Mouse (Mus musculus) heart, adult 11 months (tissue): ENCODE measurements around the gene Ap3m1.

ENCODE experiments used
- DNase-seq: peaks from one replicate; pipeline ENCODE4 v3.0.0; 2022

The Ap3m1 gene

GRCm38 (mm10) chr14:21052112-21052780 is at the start of gene Ap3m1, which contains the start of gene Adk:
TSS of gene Ap3m1 (minus strand) at chr14:21052508.
TSS of gene Adk (plus strand) at chr14:21052574.
- peak; percentile 100 for DNase-seq

- peak; percentile 95 for DNase-seq
These were observed 49.3 kb upstream of the Ap3m1 start for GRCm38 (mm10) chr14:21101562-21101961.

GRCm38 (mm10) chr14:21100876-21101275 is 48.6 kb upstream of the Ap3m1 start:
- peak; percentile 79 for DNase-seq

GRCm38 (mm10) chr14:21099371-21099770 is 47.1 kb upstream of the Ap3m1 start:
- peak; percentile 94 for DNase-seq

GRCm38 (mm10) chr14:21096689-21097088 is 44.4 kb upstream of the Ap3m1 start:
- peak; percentile 61 for DNase-seq

GRCm38 (mm10) chr14:21096279-21096678 is 44.0 kb upstream of the Ap3m1 start:
- peak; percentile 61 for DNase-seq

- peak; percentile 92 for DNase-seq
These were observed 41.9 kb upstream of the Ap3m1 start for GRCm38 (mm10) chr14:21094161-21094560.

GRCm38 (mm10) chr14:21090930-21091486 is 38.7 kb upstream of the Ap3m1 start:
- DNase-seq = no peak

GRCm38 (mm10) chr14:21090400-21090799 is 38.1 kb upstream of the Ap3m1 start:
- peak; percentile 89 for DNase-seq

- peak; percentile 42 for DNase-seq
These were observed 36.4 kb upstream of the Ap3m1 start for GRCm38 (mm10) chr14:21088731-21089130.

- peak; percentile 85 for DNase-seq
These were observed 35.2 kb upstream of the Ap3m1 start for GRCm38 (mm10) chr14:21087390-21088060.

GRCm38 (mm10) chr14:21086827-21087351 is 34.6 kb upstream of the Ap3m1 start:
- no peak for DNase-seq

GRCm38 (mm10) chr14:21086106-21086505 is 33.8 kb upstream of the Ap3m1 start:
- no peak for DNase-seq

- DNase-seq = peak; percentile 64
These were observed 33.4 kb upstream of the Ap3m1 start for GRCm38 (mm10) chr14:21085666-21086065.

- no peak for DNase-seq
These were observed 30.5 kb upstream of the Ap3m1 start for GRCm38 (mm10) chr14:21082823-21083222.

- DNase-seq = no peak
These were observed 26.2 kb upstream of the Ap3m1 start for GRCm38 (mm10) chr14:21078511-21078910.

- DNase-seq = peak; percentile 90
These were observed 25.6 kb upstream of the Ap3m1 start for GRCm38 (mm10) chr14:21077939-21078338.

- no peak for DNase-seq
These were observed 24.3 kb upstream of the Ap3m1 start for GRCm38 (mm10) chr14:21076501-21077194.

- DNase-seq = peak; percentile 99
These were observed 23.6 kb upstream of the Ap3m1 start for GRCm38 (mm10) chr14:21075751-21076500.

GRCm38 (mm10) chr14:21074398-21075320 is 22.4 kb upstream of the Ap3m1 start:
- DNase-seq = peak; percentile 82

GRCm38 (mm10) chr14:21073981-21074380 is 21.7 kb upstream of the Ap3m1 start:
- no peak for DNase-seq
